Comparison of ENCODE assay signal across 8 mouse cellular contexts in the genomic region with DNA sequence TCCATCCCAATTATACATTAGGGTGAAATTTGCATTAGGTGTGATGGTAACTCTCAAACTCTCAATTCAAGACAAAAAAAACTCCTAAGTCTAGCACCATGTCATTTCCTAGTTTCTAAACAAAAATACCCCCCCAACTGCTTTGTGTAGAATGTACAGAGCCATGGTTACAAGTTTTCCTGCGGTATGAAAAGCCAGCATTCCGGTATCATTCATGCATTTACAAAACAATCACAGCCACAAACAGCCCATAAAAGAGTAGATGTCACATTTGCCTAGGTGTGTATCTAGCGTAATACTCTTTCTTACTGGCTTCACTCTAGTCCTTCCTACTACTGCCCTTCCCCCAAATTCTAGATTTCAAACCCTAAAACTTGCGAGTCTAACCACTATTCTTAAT. TPM values are rescaled to one million over a fixed set of nuclear protein-coding genes. Genes with fewer than 3 reads are reported as not detected.
DNase-seq lines count a peak whose midpoint lies in the region; ATAC-seq and TF ChIP-seq lines count a peak whose summit lies in the region.

No protein-coding gene starts in this region.

- no peak overlapping the region for H3ac ChIP-seq in myocyte (ENCODE audit: control insufficient read depth, insufficient read length)

- 0 out of 2 replicates have a peak, but pooled peaks cover 3% of the 10 kb centered on the region for H3K36me3 ChIP-seq in kidney, postnatal 0 days (ENCODE audit: insufficient read depth, low read length)
- H3K36me3 ChIP-seq in hindbrain, postnatal 0 days (ENCODE audit: insufficient read depth, low read length): no peaks in the 10 kb centered on the region
- no peaks in the 10 kb centered on the region for H3K36me3 ChIP-seq in myocyte (ENCODE audit: control insufficient read depth, insufficient read depth)

- peak overlapping the region; percentile 53 for H3K9ac ChIP-seq in kidney, postnatal 0 days (ENCODE audit: low read depth, low read length)
- H3K9ac ChIP-seq in hindbrain, postnatal 0 days (replicated peaks; ENCODE audit: low read length): peak overlapping the region; percentile 37

- peak; percentile 46 for DNase-seq in kidney, postnatal 0 days (ENCODE audit: low spot score)
- DNase-seq in kidney, postnatal 10 days: no peak
- peak; percentile 5 for DNase-seq in embryo, embryonic 9.5 days (ENCODE audit: extremely low spot score)
- no peak for DNase-seq in hindbrain, postnatal 0 days (ENCODE audit: low spot score)
- DNase-seq in adrenal gland, postnatal 10 days: no peak
- no peak for DNase-seq in right cerebral cortex, postnatal 36 days (ENCODE audit: low spot score in 2 of 2)

- no peak for TF ChIP-seq POLR2A in myocyte (IDR thresholded peaks at IDR 0.05; ENCODE audit: insufficient read length, low read depth)

- peak overlapping the region; percentile 91 for H3K27ac ChIP-seq in kidney, postnatal 0 days
- 0 out of 2 replicates have a peak overlapping the region, but pooled peaks have one; percentile 13 for H3K27ac ChIP-seq in hindbrain, postnatal 0 days

- H3K9me3 ChIP-seq in kidney, postnatal 0 days (replicated peaks; ENCODE audit: low read length): no peaks in the 10 kb centered on the region
- H3K9me3 ChIP-seq in hindbrain, postnatal 0 days (ENCODE audit: low read length): no peaks in the 10 kb centered on the region

- peaks cover 65% of the 10 kb centered on the region for H3K79me2 ChIP-seq in myocyte (ENCODE audit: control insufficient read depth, insufficient read depth)

- no peak for TF ChIP-seq CTCF in kidney, postnatal 0 days (IDR thresholded peaks at IDR 0.05; ENCODE audit: low read depth)
- no peak for TF ChIP-seq CTCF in hindbrain, postnatal 0 days (IDR thresholded peaks at IDR 0.05; ENCODE audit: low read depth)

- no peaks in the 10 kb centered on the region for H3K27me3 ChIP-seq in kidney, postnatal 0 days (ENCODE audit: insufficient read depth, low read length)
- H3K27me3 ChIP-seq in hindbrain, postnatal 0 days (ENCODE audit: insufficient read depth, low read length): no peaks in the 10 kb centered on the region
- no peaks in the 10 kb centered on the region for H3K27me3 ChIP-seq in myocyte (ENCODE audit: control insufficient read depth, insufficient read depth, insufficient read length)

- ATAC-seq in kidney, postnatal 0 days (replicated peaks; ENCODE audit: low FRiP score, low read depth): no peak
- ATAC-seq in hindbrain, postnatal 0 days: no peak
- no peak for ATAC-seq in erythroid progenitor cell, adult 5-6 weeks (replicated peaks; ENCODE audit: low FRiP score, poor library complexity, severe bottlenecking)

- H3K4me2 ChIP-seq in kidney, postnatal 0 days (ENCODE audit: low read length): peak overlapping the region; percentile 85
- peak overlapping the region; percentile 94 for H3K4me2 ChIP-seq in hindbrain, postnatal 0 days (ENCODE audit: low read depth, low read length)
- H3K4me2 ChIP-seq in myocyte (ENCODE audit: low read depth): peak overlapping the region; percentile 95

- H3K4me1 ChIP-seq in kidney, postnatal 0 days (replicated peaks; ENCODE audit: insufficient read depth, low read length): peaks cover 7% of the 10 kb centered on the region
- H3K4me1 ChIP-seq in hindbrain, postnatal 0 days (ENCODE audit: insufficient read depth, low read length): peaks cover 9% of the 10 kb centered on the region; the same call in 1 of the 2 replicates

- H3K4me3 ChIP-seq in kidney, postnatal 0 days (replicated peaks; ENCODE audit: low read depth, low read length): peak overlapping the region; percentile 78
- H3K4me3 ChIP-seq in hindbrain, postnatal 0 days (ENCODE audit: low read length): peak overlapping the region; percentile 72
- H3K4me3 ChIP-seq in myocyte: peak overlapping the region; percentile 57

- 9% methylated on average over 4 of the region's 4 CpGs for WGBS in kidney, postnatal 0 days
- WGBS in hindbrain, postnatal 0 days: 7% methylated on average over 4 of the region's 4 CpGs

TF ChIP-seq in myocyte, 11 proteins besides CTCF, POLR2A, EP300 and RAD21:
- no peak for TF ChIP-seq REST (IDR thresholded peaks at IDR 0.05; ENCODE audit: insufficient read depth, insufficient read length)
- TF ChIP-seq TCF3 (IDR thresholded peaks at IDR 0.05; ENCODE audit: insufficient read length, low read depth): no peak
- no peak for TF ChIP-seq POLR2AphosphoS2 (IDR thresholded peaks at IDR 0.05; ENCODE audit: insufficient read length, low read depth)
- no peak for TF ChIP-seq MYOG (IDR thresholded peaks at IDR 0.05; ENCODE audit: control insufficient read depth in 1 of 3, insufficient read depth in 1 of 3, insufficient read length in 2 of 3, low read depth in 2 of 3)
- no peak for TF ChIP-seq MYOD1 (IDR thresholded peaks at IDR 0.05; ENCODE audit: control insufficient read depth in 1 of 3, insufficient read length in 2 of 3, low read depth in 2 of 3)
- TF ChIP-seq USF1 (IDR thresholded peaks at IDR 0.05; ENCODE audit: low read depth): no peak
- no peak for TF ChIP-seq CEBPB (IDR thresholded peaks at IDR 0.05; ENCODE audit: insufficient read depth, poor library complexity, severe bottlenecking)
TF ChIP-seq in myocyte: peak in this region for 0.

RNA-seq across cellular contexts. Expression of a gene that starts 2.2 kb away (rescaled TPM):
- 38.2 and 38.7 TPM in 2 replicates for polyA plus RNA-seq in kidney, postnatal 0 days (2015; fragmentation: Nextera tagmentation; extraction: Ambion mirVana)
- total RNA-seq in hindbrain, postnatal 0 days (2014; rRNA removed): 42.1 and 43.9 TPM in 2 replicates
- polyA plus RNA-seq in hindbrain, postnatal 0 days (2015; fragmentation: Nextera tagmentation; extraction: Ambion mirVana): 40.3 and 41.6 TPM in 2 replicates
- 33.5 TPM for polyA plus RNA-seq in myocyte (2012; fragmentation: generic; extraction: Trizol)
- 100 to 1,000 TPM; 106 to 117 TPM for total RNA-seq in adrenal gland, postnatal 10 days (2021)
- 26.8 and 29.9 TPM in 2 replicates for total RNA-seq in erythroid progenitor cell, adult 5-6 weeks (2015; ENCODE audit: low replicate concordance)
- 36.9 and 47.2 TPM in 2 replicates for total RNA-seq in erythroid progenitor cell, adult 5-6 weeks (2017; ENCODE audit: low replicate concordance)

Comparison
In these comparisons a context has a peak if more than half of its experiments do, and no peak if none do; other contexts are left out.
1. DNase-seq: peak in kidney, postnatal 0 days (single experiment) and embryo, embryonic 9.5 days (single experiment); none in kidney, postnatal 10 days (single experiment), hindbrain, postnatal 0 days (single experiment), adrenal gland, postnatal 10 days (single experiment) and right cerebral cortex, postnatal 36 days (0 of 2).
2. Peak in every context shown above with its lines, with median percentiles within 50 percentile points of each other: H3K4me2 ChIP-seq and H3K4me3 ChIP-seq.